Mouse (Mus musculus) lung, embryonic 14.5 days (tissue): Measurements from ENCODE around the gene Kars. TPM values are rescaled to one million over a fixed set of nuclear protein-coding genes. Genes with fewer than 3 reads are reported as not detected.

Experiments
- ATAC-seq: fragments of 200-750 bp; cut with Nextera tagmentation; 2 replicates; pipeline ENCODE4 v1.8.0; 2017; ENCODE audit warnings: mild to moderate bottlenecking, moderate TSS enrichment, moderate library complexity; ENCODE audit not compliant: insufficient read depth
- DNase-seq: peaks from one replicate; pipeline ENCODE4 v3.0.0-alpha.2; 2015
- H3K27ac ChIP-seq: fragments of 300-500 bp; sonication (generic); 2 replicates; pipeline ENCODE4 v1.5.1; 2014; ENCODE audit warnings: low read depth, mild to moderate bottlenecking, moderate library complexity
- H3K27me3 ChIP-seq: fragments of 300-500 bp; sonication (generic); 2 replicates; pipeline ENCODE4 v1.6.1; 2014; ENCODE audit warnings: low read length, control low read depth; ENCODE audit not compliant: insufficient read depth
- H3K36me3 ChIP-seq: fragments of 300-500 bp; sonication (generic); 2 replicates; pipeline ENCODE4 v1.6.1; 2014; ENCODE audit warnings: control low read depth; ENCODE audit not compliant: insufficient read depth
- H3K4me1 ChIP-seq: fragments of 300-500 bp; sonication (generic); 2 replicates; pipeline ENCODE4 v1.6.1; 2014; ENCODE audit warnings: antibody characterized with exemption, control low read depth; ENCODE audit not compliant: insufficient read depth
- H3K4me2 ChIP-seq: fragments of 300-500 bp; sonication (generic); 2 replicates; pipeline ENCODE4 v1.6.1; 2014; ENCODE audit warnings: mild to moderate bottlenecking
- H3K4me3 ChIP-seq: fragments of 300-500 bp; sonication (generic); 2 replicates; pipeline ENCODE4 v1.5.1; 2014; ENCODE audit warnings: low read depth, low read length
- H3K9ac ChIP-seq: fragments of 300-500 bp; sonication (generic); 2 replicates; pipeline ENCODE4 v1.6.1; 2014
- H3K9me3 ChIP-seq: fragments of 300-500 bp; sonication (generic); 2 replicates; pipeline ENCODE4 v1.6.1; 2016; ENCODE audit warnings: low read depth, low read length, control low read depth
- CTCF ChIP-seq: IDR thresholded peaks from 2 replicates; pipeline ENCODE4 v1.5.1; 2016; ENCODE audit warnings: antibody characterized with exemption, low read depth
- WGBS: fragments of 180-500 bp; shearing (Covaris S2); extraction: QIAGEN DNeasy Blood & Tissue Kit; methylation state at CpG from one replicate; pipeline ENCODE4 v1.1.7; 2014; 5-methylcytosine and 5-hydroxymethylcytosine counted together
- polyA plus RNA-seq: library from polyadenylated mRNA; unstranded; fragments of >200 nt; fragmentation: Nextera tagmentation; extraction: Ambion mirVana; gene quantifications from 2 replicates; pipeline ENCODE4 v1.2.1, GENCODE M21; 2014

Gene Kars
- polyA plus RNA-seq, 1 experiment from 2014 or later: 227 TPM

DNA sequence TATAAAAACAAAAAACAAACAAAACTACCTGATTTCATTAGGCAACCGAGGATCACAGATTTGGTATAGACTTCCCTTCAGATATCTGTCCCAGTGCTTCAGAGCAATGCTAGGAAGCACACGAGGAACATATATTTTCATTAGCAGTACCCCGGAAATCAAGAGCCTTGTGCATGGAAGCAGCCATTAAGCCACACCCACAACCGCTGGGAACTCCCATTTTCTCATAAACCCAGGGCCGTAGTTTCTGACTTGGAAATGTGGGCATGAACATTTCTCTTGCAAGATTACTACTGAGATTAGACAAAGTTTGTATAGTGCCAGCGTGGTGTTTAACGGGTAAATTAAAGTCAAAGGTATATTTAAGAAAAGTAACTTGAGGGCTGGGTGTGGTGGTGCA is 1.6 kb downstream of the Kars start:
- Histone ChIP-seq H3K36me3 (peaks cover 25% of the 10 kb centered on the region), H3K4me3 (peak overlapping the region; percentile 93; the same call in 1 of the 2 replicates), H3K9me3 (no peaks in the 10 kb centered on the region), H3K4me2 (peak overlapping the region; percentile 92), H3K4me1 (peaks cover 6% of the 10 kb centered on the region; the same call in 1 of the 2 replicates), H3K27ac (no peak overlapping the region), H3K27me3 (no peaks in the 10 kb centered on the region), H3K9ac (no peak overlapping the region)
- DNase-seq: no peak
- 90% methylated on average over 7 of the region's 7 CpGs for WGBS
- no peak for ATAC-seq
- no peak for TF ChIP-seq CTCF

GRCm38 (mm10) chr8:112007669-112008068 is 3.5 kb downstream of the Kars start:
- H3K27ac ChIP-seq: no peak overlapping the region
- H3K4me1 ChIP-seq: 0 out of 2 replicates have a peak, but pooled peaks cover 6% of the 10 kb centered on the region
- H3K27me3 ChIP-seq: no peaks in the 10 kb centered on the region
- peaks cover 41% of the 10 kb centered on the region for H3K36me3 ChIP-seq
- H3K4me2 ChIP-seq: no peak overlapping the region
- TF ChIP-seq CTCF: no peak
- ATAC-seq: no peak
- no peak overlapping the region for H3K4me3 ChIP-seq
- no peak for DNase-seq
- no peaks in the 10 kb centered on the region for H3K9me3 ChIP-seq
- 91% methylated on average over 2 of the region's 2 CpGs for WGBS
- H3K9ac ChIP-seq: no peak overlapping the region

GRCm38 (mm10) chr8:112005601-112006000 is 5.5 kb downstream of the Kars start:
- peaks cover 61% of the 10 kb centered on the region for H3K36me3 ChIP-seq
- H3K27me3 ChIP-seq: no peaks in the 10 kb centered on the region
- H3K9ac ChIP-seq: no peak overlapping the region
- no peak overlapping the region for H3K4me2 ChIP-seq
- H3K9me3 ChIP-seq: no peaks in the 10 kb centered on the region
- DNase-seq (no peak), ATAC-seq (no peak)
- H3K27ac ChIP-seq: no peak overlapping the region
- H3K4me3 ChIP-seq: no peak overlapping the region
- WGBS: 88% methylated on average over 6 of the region's 6 CpGs
- no peak for TF ChIP-seq CTCF
- H3K4me1 ChIP-seq: 0 out of 2 replicates have a peak, but pooled peaks cover 6% of the 10 kb centered on the region

- no peak overlapping the region for H3K9ac ChIP-seq
- no peak for DNase-seq
- H3K4me3 ChIP-seq: no peak overlapping the region
- no peak overlapping the region for H3K27ac ChIP-seq
- H3K36me3 ChIP-seq: peaks cover 70% of the 10 kb centered on the region
- no peaks in the 10 kb centered on the region for H3K9me3 ChIP-seq
- TF ChIP-seq CTCF: no peak
- no peak for ATAC-seq
- no peaks in the 10 kb centered on the region for H3K4me1 ChIP-seq
- H3K4me2 ChIP-seq: no peak overlapping the region
- no peaks in the 10 kb centered on the region for H3K27me3 ChIP-seq
Observed at GRCm38 (mm10) chr8:112004754-112005153, 6.4 kb downstream of the Kars start.

- H3K4me3 ChIP-seq: no peak overlapping the region
- peaks cover 65% of the 10 kb centered on the region for H3K36me3 ChIP-seq
- H3K4me1 ChIP-seq: 0 out of 2 replicates have a peak, but pooled peaks cover 3% of the 10 kb centered on the region
- 60% methylated on average over 3 of the region's 3 CpGs for WGBS
- H3K27me3 ChIP-seq: no peaks in the 10 kb centered on the region
- ATAC-seq (peak; percentile 31; the same call in 1 of the 2 replicates), DNase-seq (no peak)
- no peaks in the 10 kb centered on the region for H3K9me3 ChIP-seq
- no peak overlapping the region for H3K9ac ChIP-seq
- H3K27ac ChIP-seq: no peak overlapping the region
- peak overlapping the region; percentile 68 for H3K4me2 ChIP-seq
- no peak for TF ChIP-seq CTCF
Observed at GRCm38 (mm10) chr8:111992703-111993039, 18.5 kb downstream of the Kars start.

- Histone ChIP-seq H3K4me2 (peak within 1 kb of the TSS; percentile 68), H3K27ac (no peak within 1 kb of the TSS; the same call in 1 of the 2 replicates), H3K9ac (peak within 1 kb of the TSS; percentile 87), H3K4me3 (peak within 1 kb of the TSS; percentile 82), H3K36me3 (peaks cover 65% of the 10 kb centered on the region), H3K9me3 (no peaks in the 10 kb centered on the region), H3K27me3 (no peaks in the 10 kb centered on the region), H3K4me1 (0 out of 2 replicates have a peak, but pooled peaks cover 3% of the 10 kb centered on the region)
- ATAC-seq (peak; percentile 97), DNase-seq (peak; percentile 96)
- peak; percentile 45 for TF ChIP-seq CTCF
- 3% methylated on average over 32 of the region's 33 CpGs for WGBS
Observed at GRCm38 (mm10) chr8:111992013-111992702, 19.0 kb downstream of the Kars start, which contains the start of gene Adat1. Gene Adat1, minus strand, starts transcription at chr8:111992302.

DNA sequence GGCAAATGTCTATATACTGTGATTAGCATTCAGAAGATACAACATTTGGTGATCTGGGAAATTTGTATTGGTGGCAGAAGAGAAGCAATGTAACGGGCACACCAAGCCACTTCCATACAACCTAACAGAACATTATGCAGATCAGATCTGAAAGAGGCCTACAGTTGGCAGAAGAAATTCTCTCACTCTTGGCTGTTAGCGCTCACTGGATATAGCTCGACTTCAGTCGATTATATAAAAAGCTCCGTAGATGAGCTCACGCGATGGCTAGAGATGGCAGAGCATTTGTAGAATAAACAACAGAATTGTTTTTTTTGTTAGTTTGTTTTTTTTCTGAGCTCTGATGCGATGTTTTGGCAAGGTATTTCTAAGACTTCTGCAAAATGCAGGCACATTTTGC is 19.8 kb downstream of the Kars start:
- peaks cover 61% of the 10 kb centered on the region for H3K36me3 ChIP-seq

More for the DNA sequence above, 19.8 kb downstream of the Kars start:
- no peaks in the 10 kb centered on the region for H3K9me3 ChIP-seq
- H3K4me1 ChIP-seq: 0 out of 2 replicates have a peak, but pooled peaks cover 3% of the 10 kb centered on the region
- H3K27ac ChIP-seq: no peak overlapping the region
- 45% methylated on average over 8 of the region's 8 CpGs for WGBS
- H3K4me2 ChIP-seq: peak overlapping the region; percentile 68
- no peak for ATAC-seq
- DNase-seq: no peak
- H3K4me3 ChIP-seq: peak overlapping the region; percentile 82
- H3K27me3 ChIP-seq: no peaks in the 10 kb centered on the region
- H3K9ac ChIP-seq: peak overlapping the region; percentile 87
- no peak for TF ChIP-seq CTCF
